Mouse (Mus musculus) spleen, adult 12 weeks (tissue): ENCODE measurements around the gene Olfr665.
"Not testable (repeated sequence)": the region's sequence is repeated elsewhere in the genome, so short reads cannot be mapped to it uniquely, and the experiment has no call there.

Source experiments
- DNase-seq: peaks from one replicate; pipeline ENCODE4 v3.0.0; 2022; ENCODE audit warnings: low spot score

The Olfr665 gene

DNA sequence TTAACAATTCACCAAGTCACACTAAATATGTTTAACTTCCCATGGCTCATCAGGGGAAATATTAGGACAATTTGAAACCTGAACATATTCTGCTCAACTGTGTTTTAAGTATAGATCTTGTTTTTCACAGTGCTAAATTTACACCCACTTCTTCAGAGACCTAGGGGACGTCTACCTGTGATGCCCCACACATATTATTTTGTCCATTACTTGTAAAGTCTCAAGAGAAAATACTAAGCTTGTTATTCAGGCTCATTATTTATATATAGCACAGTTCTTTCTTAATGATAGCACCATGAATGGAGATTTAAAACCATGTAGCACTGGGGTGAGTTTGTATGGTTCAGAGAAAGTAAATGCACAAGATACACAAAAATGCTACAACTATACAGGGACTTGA lies at the start of gene Olfr665:
Gene Olfr665, plus strand, starts transcription at position 301 of the 400 bp plus-strand sequence.
- DNase-seq, result no peak

- no peak for DNase-seq
Measured at GRCm38 (mm10) chr7:104842503-104842902, 35.3 kb upstream of the Olfr665 start, which contains the start of gene Usp17lb. Gene Usp17lb, minus strand, starts transcription at chr7:104842603.

GRCm38 (mm10) chr7:104843731-104844287 lies 34.0 kb upstream of the Olfr665 start:
- no peak for DNase-seq

GRCm38 (mm10) chr7:104851546-104851945 lies 26.3 kb upstream of the Olfr665 start:
- DNase-seq, result not testable (repeated sequence)

GRCm38 (mm10) chr7:104855248-104855750 lies 22.5 kb upstream of the Olfr665 start:
- DNase-seq, result no peak

GRCm38 (mm10) chr7:104856709-104857108 lies 21.1 kb upstream of the Olfr665 start, which contains the start of gene Usp17la:
Gene Usp17la, plus strand, starts transcription at chr7:104857009.
- DNase-seq, result not testable (repeated sequence)

DNA sequence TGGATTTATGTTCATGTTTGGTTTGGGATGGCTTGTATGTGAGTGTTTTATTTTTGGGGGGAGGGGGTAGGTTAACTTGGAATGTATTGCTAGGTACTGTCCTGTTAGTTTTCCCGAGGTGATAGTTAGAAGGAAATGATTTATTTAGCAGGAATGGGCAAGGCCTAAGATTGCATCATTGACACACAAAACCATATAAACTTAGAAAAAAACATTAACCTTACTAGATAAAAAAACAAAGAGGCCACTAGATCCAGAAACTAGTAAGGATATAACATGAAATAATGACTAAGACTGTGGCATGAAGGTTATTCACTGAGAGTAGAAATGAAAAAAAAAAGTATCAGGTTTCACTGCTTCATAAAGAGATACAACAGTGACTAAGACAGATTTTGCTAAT lies 20.1 kb upstream of the Olfr665 start:
- DNase-seq, result no peak

DNA sequence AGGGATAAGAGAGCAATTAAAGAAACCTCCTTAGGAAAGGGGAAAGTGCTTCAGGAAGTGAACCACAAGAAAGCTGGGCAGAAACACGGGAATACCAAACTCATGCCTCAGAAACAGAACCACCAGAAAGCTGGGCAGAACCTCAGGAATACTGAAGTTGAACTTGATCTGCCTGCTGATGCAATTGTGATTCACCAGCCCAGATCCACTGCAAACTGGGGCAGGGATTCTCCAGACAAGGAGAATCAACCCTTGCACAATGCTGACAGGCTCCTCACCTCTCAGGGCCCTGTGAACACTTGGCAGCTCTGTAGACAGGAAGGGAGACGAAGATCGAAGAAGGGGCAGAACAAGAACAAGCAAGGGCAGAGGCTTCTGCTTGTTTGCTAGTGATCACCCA lies 16.4 kb upstream of the Olfr665 start:
- DNase-seq, result no peak

GRCm38 (mm10) chr7:104895852-104896251 lies 18.0 kb downstream of the Olfr665 start, which contains the start of gene Olfr666:
Gene Olfr666, minus strand, starts transcription at chr7:104895952.
- no peak for DNase-seq

- DNase-seq, result no peak
Measured at GRCm38 (mm10) chr7:104921382-104921781, 43.6 kb downstream of the Olfr665 start, which contains the start of gene Olfr667. Gene Olfr667, minus strand, starts transcription at chr7:104921482.

DNA sequence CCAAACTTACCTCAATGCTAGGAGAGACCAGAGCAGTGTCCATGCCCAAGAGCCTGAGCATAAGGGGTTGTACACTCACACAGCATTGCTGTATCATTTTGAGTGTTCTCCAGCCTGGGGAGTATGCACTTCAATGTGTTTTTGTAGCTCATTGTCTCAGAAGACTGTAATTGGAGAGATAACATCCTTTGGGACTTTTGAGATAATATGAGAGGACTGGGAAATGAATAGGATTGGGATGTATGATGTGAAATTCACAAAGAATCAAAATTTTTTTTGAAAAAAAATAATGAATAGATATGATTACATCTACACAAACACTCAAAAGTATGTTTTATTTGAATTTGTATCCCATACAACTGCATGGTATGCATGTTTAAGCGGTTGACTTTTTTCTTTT lies 50.1 kb downstream of the Olfr665 start, which contains the start of gene Olfr668:
Gene Olfr668, minus strand, starts transcription at position 101 of the 400 bp plus-strand sequence.
- DNase-seq, result no peak
